Mouse (Mus musculus) liver, embryonic 16.5 days (tissue): ENCODE measurements around the gene Pde12. TPM values are rescaled to one million over a fixed set of nuclear protein-coding genes. Genes with fewer than 3 reads are reported as not detected.

Experiments used
- ATAC-seq: fragments of 200-750 bp; cut with Nextera tagmentation; 2 replicates; pipeline ENCODE4 v1.8.0; 2017; ENCODE audit warnings: low read depth, mild to moderate bottlenecking, moderate number of reproducible peaks, moderate library complexity
- H3K27ac ChIP-seq: fragments of 300-500 bp; sonication (generic); 2 replicates; pipeline ENCODE4 v1.5.1; 2014; ENCODE audit warnings: mild to moderate bottlenecking, low read length
- H3K27me3 ChIP-seq: fragments of 300-500 bp; sonication (generic); 2 replicates; pipeline ENCODE4 v1.6.1; 2014; ENCODE audit warnings: low read depth, low read length, mixed read lengths; ENCODE audit not compliant: control insufficient read depth, insufficient read depth
- H3K36me3 ChIP-seq: fragments of 300-500 bp; sonication (generic); 2 replicates; pipeline ENCODE4 v1.6.1; 2014; ENCODE audit warnings: mild to moderate bottlenecking; ENCODE audit not compliant: control insufficient read depth, insufficient read depth
- H3K4me1 ChIP-seq: fragments of 300-500 bp; sonication (generic); 2 replicates; pipeline ENCODE4 v1.6.1; 2014; ENCODE audit warnings: low read depth, low read length, mixed read lengths; ENCODE audit not compliant: control insufficient read depth
- H3K4me2 ChIP-seq: fragments of 300-500 bp; sonication (generic); 2 replicates; pipeline ENCODE4 v1.6.1; 2014; ENCODE audit warnings: low read depth, low read length, mixed read lengths
- H3K4me3 ChIP-seq: fragments of 300-500 bp; sonication (generic); 2 replicates; pipeline ENCODE4 v1.5.1; 2014; ENCODE audit warnings: low read depth, mild to moderate bottlenecking, low read length
- H3K9ac ChIP-seq: fragments of 300-500 bp; sonication (generic); 2 replicates; pipeline ENCODE4 v1.6.1; 2014; ENCODE audit warnings: low read depth, low read length
- H3K9me3 ChIP-seq: fragments of 300-500 bp; sonication (generic); replicated peaks from 2 replicates; pipeline ENCODE4 v1.6.1; 2016; ENCODE audit warnings: low read length; ENCODE audit not compliant: control insufficient read depth
- WGBS: fragments of 180-500 bp; shearing (Covaris S2); extraction: QIAGEN DNeasy Blood & Tissue Kit; methylation state at CpG from one replicate; pipeline ENCODE4 v1.1.7; 2014; ENCODE audit not compliant: insufficient replicate concordance; 5-methylcytosine and 5-hydroxymethylcytosine counted together
- polyA plus RNA-seq: library from polyadenylated mRNA; unstranded; fragments of >200 nt; fragmentation: Nextera tagmentation; extraction: Ambion mirVana; gene quantifications from 2 replicates; pipeline ENCODE4 v1.2.1, GENCODE M21; 2015

The Pde12 gene
- polyA plus RNA-seq, 1 experiment from 2014 or later, result 4.6 TPM

DNA sequence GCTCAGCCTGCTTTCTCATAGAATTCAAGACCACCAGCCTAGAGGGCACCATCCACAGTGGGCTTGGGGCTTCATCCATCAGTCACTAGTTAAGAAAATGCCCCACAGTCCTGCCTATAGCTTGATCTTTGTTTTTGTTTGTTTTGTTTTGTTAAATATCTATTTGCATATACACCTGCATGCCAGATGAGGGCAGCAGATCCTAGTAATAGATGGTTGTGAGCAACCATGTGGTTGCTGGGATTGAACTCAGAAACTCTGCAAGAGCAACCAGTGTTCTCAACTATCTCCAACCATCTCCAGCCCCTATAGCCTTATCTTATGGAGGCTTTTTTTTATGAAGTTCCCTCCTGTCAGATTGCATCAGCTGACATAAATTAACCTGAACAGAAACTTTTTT, 17.8 kb downstream of the Pde12 start:
- H3K4me3 ChIP-seq, result no peak overlapping the region
- peaks cover 18% of the 10 kb centered on the region for H3K36me3 ChIP-seq
- no peak overlapping the region for H3K27ac ChIP-seq
- H3K4me1 ChIP-seq, result no peaks in the 10 kb centered on the region
- no peak overlapping the region for H3K4me2 ChIP-seq
- no peaks in the 10 kb centered on the region for H3K9me3 ChIP-seq
- H3K27me3 ChIP-seq, result no peaks in the 10 kb centered on the region
- ATAC-seq, result no peak
- H3K9ac ChIP-seq, result no peak overlapping the region

DNA sequence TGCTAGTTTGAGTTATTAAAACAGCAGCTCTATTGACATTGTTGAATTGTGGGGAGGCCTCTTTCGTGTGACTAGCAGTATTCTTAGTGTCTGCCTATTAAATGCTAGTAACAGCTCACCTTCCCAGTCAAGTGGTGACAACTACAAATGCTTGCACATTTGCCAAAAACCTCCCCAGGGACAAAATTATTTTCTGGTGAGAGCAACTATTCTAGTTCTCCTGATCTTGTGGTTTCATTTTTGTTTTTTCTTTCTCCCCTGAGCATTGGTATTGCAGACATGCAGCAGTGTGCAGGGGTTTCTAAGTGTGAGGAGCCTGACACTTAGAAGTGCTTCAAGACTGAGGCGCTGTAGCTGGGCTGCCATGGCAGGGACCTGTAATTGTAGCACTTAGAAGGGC, 21.9 kb downstream of the Pde12 start:
- H3K9me3 ChIP-seq, result no peaks in the 10 kb centered on the region
- H3K36me3 ChIP-seq, result peaks cover 5% of the 10 kb centered on the region; the same call in 1 of the 2 replicates
- no peak for ATAC-seq

DNA sequence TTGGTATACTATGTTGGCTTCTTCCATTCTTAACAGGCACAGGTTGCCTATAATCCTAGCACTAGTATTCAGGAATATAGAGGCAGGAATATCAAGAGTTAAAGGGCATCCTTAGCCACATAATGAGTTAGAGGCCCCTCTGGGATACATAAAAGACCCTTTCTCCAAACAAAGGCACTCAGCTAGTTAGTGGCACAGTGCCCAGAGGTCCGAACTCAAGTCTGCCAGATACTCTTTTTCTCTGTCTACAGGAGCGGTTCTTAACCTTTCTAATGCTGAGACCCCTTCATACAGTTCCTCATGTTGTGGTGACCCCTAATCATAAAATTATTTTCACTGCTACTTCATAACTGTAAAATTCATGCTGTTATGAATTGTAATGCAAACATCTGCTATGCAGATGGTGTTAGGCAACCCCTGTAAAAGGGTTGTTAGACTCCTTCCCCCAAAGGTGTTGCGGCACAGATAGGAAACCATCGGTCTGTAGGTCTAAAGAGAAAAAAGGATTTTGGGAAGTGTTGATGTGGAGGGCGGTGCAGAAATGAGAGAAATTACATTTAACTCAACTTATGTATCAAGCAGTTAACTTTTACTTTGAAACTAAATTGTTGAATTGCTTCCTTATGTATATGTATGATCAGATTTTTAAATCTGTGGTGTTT, 23.6 kb downstream of the Pde12 start:
- Histone ChIP-seq H3K36me3 (peaks cover 5% of the 10 kb centered on the region; the same call in 1 of the 2 replicates), H3K4me2 (no peak overlapping the region), H3K27ac (no peak overlapping the region), H3K4me3 (no peak overlapping the region), H3K27me3 (no peaks in the 10 kb centered on the region), H3K4me1 (no peaks in the 10 kb centered on the region; the same call in 1 of the 2 replicates), H3K9me3 (no peaks in the 10 kb centered on the region), H3K9ac (no peak overlapping the region)
- 79% methylated on average over 5 of the region's 5 CpGs for WGBS
- ATAC-seq, result no peak

More for the DNA sequence above, 21.9 kb downstream of the Pde12 start:
- no peaks in the 10 kb centered on the region for H3K27me3 ChIP-seq
- no peak overlapping the region for H3K4me2 ChIP-seq
- 81% methylated on average over 2 of the region's 2 CpGs for WGBS
- no peak overlapping the region for H3K27ac ChIP-seq
- no peaks in the 10 kb centered on the region; the same call in 1 of the 2 replicates for H3K4me1 ChIP-seq
- H3K4me3 ChIP-seq, result no peak overlapping the region
- no peak overlapping the region for H3K9ac ChIP-seq

DNA sequence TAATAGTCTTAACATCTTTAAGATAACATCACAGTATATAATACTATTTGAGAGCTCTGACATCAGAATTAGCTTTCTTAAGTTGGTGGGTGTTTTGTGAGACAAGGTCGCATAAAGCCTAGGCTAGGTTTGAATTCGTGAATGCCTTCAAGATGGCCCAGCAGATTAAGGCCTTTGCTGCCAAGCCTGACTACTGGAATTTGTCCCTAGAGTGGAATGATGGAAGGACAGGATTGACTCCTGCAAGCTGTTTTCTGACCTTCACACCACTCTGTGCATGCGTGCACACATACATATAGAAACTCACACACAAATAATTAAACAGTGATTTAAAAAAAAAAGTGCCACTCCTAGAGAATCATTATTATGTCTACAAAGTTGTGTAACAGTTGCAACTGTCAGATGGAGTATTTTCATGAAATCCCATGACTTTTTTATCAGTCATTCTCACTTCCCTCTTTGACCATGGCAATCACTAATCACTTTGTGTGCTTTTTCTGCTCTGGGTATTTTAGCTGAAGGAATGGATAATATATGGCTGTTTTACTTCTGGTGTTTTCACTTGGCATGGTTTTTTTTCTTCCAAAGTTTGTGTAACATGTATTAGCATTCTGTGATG, 26.6 kb downstream of the Pde12 start:
- Histone ChIP-seq H3K27ac (no peak overlapping the region), H3K27me3 (no peaks in the 10 kb centered on the region), H3K4me3 (no peak overlapping the region), H3K4me2 (no peak overlapping the region), H3K4me1 (peaks cover 10% of the 10 kb centered on the region; the same call in 1 of the 2 replicates), H3K9me3 (no peaks in the 10 kb centered on the region), H3K9ac (no peak overlapping the region), H3K36me3 (peaks cover 3% of the 10 kb centered on the region; the same call in 1 of the 2 replicates)
- ATAC-seq, result no peak
- 43% methylated on average over 3 of the region's 3 CpGs for WGBS

DNA sequence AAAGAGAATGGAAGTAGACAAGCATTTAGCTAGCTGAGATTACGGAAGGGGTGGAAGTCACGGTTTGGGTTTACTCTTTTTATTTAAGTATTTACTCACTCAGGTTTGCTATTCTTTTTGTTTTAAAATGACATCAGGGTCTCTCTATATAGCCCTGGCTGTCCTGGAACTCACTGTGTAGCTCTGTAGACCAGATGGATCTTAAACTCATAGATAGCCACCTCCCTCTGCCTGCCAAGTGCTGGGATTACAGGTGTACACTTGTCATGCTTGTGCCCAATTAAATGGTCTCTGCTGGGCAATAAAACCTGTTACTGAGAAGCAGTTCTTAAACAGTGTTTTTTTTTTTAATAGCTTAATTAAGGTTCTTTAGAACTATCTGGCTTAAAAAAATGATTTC, 29.7 kb downstream of the Pde12 start:
- ATAC-seq, result no peak
- H3K27ac ChIP-seq, result no peak overlapping the region
- H3K27me3 ChIP-seq, result no peaks in the 10 kb centered on the region
- H3K4me2 ChIP-seq, result peak overlapping the region; percentile 88
- H3K4me3 ChIP-seq, result peak overlapping the region; percentile 94
- H3K4me1 ChIP-seq, result peaks cover 20% of the 10 kb centered on the region
- peak overlapping the region; percentile 95 for H3K9ac ChIP-seq
- WGBS, result 55% methylated on average over 2 of the region's 2 CpGs
- H3K9me3 ChIP-seq, result no peaks in the 10 kb centered on the region
- H3K36me3 ChIP-seq, result no peaks in the 10 kb centered on the region

DNA sequence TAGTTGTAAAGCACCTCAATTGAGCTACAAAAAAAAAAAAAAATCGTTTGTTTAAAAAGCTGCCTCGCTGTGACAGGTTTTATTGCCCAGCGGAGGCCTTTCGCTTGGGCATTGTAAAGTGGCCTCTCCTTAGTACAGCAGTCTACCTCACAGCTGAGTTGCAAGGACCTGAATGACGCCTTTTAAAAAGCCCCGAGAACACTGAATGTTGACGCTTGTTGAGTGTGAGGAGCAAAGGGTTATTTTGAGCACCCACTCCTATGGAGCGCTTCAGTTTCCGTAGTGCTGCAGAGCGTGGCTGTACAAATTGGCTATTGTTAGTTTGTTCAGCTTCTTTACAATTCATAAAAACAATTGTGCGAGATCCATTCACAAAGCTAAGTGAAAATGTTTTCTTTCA, 30.4 kb downstream of the Pde12 start:
- peak overlapping the region; percentile 88 for H3K4me2 ChIP-seq
- no peaks in the 10 kb centered on the region for H3K9me3 ChIP-seq
- H3K27me3 ChIP-seq, result no peaks in the 10 kb centered on the region
- H3K4me1 ChIP-seq, result peaks cover 20% of the 10 kb centered on the region
- H3K27ac ChIP-seq, result peak overlapping the region; percentile 58
- no peak for ATAC-seq
- 4% methylated on average over 11 of the region's 11 CpGs for WGBS
- H3K4me3 ChIP-seq, result peak overlapping the region; percentile 94
- peak overlapping the region; percentile 95 for H3K9ac ChIP-seq
- no peaks in the 10 kb centered on the region for H3K36me3 ChIP-seq

DNA sequence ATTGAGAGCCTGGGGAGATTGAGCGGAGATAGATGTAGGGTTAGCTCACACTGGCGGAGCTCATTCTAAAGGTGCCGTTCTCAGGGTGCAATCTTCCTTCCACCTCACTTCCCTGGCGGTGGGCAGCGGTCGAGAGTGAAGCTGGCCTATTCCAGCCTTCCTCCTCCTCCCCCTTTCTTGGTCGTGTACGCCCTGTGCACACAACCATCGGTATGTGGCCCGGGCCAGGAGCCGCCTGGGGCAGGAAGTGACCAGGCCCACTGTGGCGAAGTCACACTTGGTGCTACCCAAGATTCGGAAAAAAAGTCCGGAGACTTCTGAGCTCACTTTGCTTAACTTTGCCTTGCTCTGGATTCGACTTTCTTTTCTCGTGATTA, 31.0 kb downstream of the Pde12 start:
- no peaks in the 10 kb centered on the region for H3K36me3 ChIP-seq
- H3K9ac ChIP-seq, result peak overlapping the region; percentile 95
- peak overlapping the region; percentile 88 for H3K4me2 ChIP-seq
- H3K9me3 ChIP-seq, result no peaks in the 10 kb centered on the region
- under 1% methylated on average over 16 of the region's 16 CpGs for WGBS
- peaks cover 20% of the 10 kb centered on the region for H3K4me1 ChIP-seq
- H3K27me3 ChIP-seq, result no peaks in the 10 kb centered on the region
- peak overlapping the region; percentile 96 for H3K27ac ChIP-seq
- ATAC-seq, result peak; percentile 14
- peak overlapping the region; percentile 94 for H3K4me3 ChIP-seq

DNA sequence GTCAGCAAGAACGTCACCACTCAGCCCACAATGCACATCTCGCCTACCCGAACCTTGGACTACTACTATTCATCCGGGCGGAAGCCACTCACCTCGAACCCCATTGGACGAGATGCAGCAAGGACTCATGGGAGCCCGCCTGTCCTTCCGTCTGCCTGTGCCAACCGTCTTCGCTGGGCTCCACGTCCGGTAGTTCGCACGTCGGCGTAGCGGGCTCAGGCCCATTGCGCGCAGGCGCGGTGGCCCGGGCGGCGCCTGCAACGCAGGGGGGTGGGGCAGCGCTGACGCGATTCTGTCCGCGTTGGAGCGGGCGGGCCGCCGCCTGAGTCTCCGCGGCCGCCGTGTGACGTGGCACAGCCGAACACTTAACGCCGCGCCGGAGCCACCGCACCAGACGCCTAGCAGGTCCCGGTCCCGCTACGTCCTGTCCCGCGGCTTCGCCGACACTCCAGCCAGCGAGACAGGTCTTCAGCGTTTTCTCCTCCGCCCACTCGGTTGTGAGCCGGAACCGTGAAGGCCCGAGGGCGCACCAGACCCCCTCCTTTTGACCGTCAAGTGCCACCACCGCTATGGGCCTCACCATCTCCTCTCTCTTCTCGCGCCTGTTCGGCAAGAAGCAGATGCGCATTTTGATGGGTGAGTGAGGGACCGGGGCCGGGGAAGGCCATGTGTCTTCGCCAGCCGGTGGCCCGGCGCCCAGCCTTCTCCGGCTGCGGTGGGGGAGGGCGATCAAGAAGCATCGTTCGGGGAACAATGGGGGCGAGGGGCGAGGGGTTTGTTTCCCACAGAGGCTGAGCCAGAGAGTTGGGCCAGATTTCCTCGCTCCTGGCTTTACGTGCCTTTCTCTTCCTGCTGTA, 31.6 kb downstream of the Pde12 start, which contains the start of gene Arf4:
Arf4 (plus strand) TSS at position 224 of the 857 bp plus-strand sequence.
- no peaks in the 10 kb centered on the region for H3K9me3 ChIP-seq
- peak within 1 kb of the TSS; percentile 96 for H3K27ac ChIP-seq
- H3K27me3 ChIP-seq, result no peaks in the 10 kb centered on the region
- ATAC-seq, result peak; percentile 97
- peak within 1 kb of the TSS; percentile 88 for H3K4me2 ChIP-seq
- peak within 1 kb of the TSS; percentile 94 for H3K4me3 ChIP-seq
- peaks cover 20% of the 10 kb centered on the region for H3K4me1 ChIP-seq
- no peaks in the 10 kb centered on the region for H3K36me3 ChIP-seq
- H3K9ac ChIP-seq, result peak within 1 kb of the TSS; percentile 95
- WGBS, result under 1% methylated on average over 83 of the region's 83 CpGs
